Mouse (Mus musculus) liver, embryonic 12.5 days (tissue): ENCODE measurements at regions not wholly inside any gene's neighbourhood (a gene's known extent, or its start where the extent isn't known, plus 50 kb on each side); places are given as distances from the start of the nearest gene placed in this dataset.

Experiments
- ATAC-seq: fragments of 200-750 bp; cut with Nextera tagmentation; 2 replicates; pipeline ENCODE4 v1.8.0; 2017; ENCODE audit warnings: moderate number of reproducible peaks, mild to moderate bottlenecking, moderate library complexity
- H3K27ac ChIP-seq: fragments of 300-500 bp; sonication (generic); 2 replicates; pipeline ENCODE4 v1.5.1; 2016; ENCODE audit warnings: mild to moderate bottlenecking
- H3K27me3 ChIP-seq: fragments of 300-500 bp; sonication (generic); replicated peaks from 2 replicates; pipeline ENCODE4 v1.6.1; 2016; ENCODE audit warnings: mild to moderate bottlenecking, moderate library complexity
- H3K36me3 ChIP-seq: fragments of 300-500 bp; sonication (generic); 2 replicates; pipeline ENCODE4 v1.6.1; 2016; ENCODE audit warnings: mild to moderate bottlenecking, moderate library complexity
- H3K4me1 ChIP-seq: fragments of 300-500 bp; sonication (generic); 2 replicates; pipeline ENCODE4 v1.6.1; 2016
- H3K4me2 ChIP-seq: fragments of 300-500 bp; sonication (generic); 2 replicates; pipeline ENCODE4 v1.6.1; 2016; ENCODE audit warnings: mild to moderate bottlenecking, moderate library complexity
- H3K4me3 ChIP-seq: fragments of 300-500 bp; sonication (generic); 2 replicates; pipeline ENCODE4 v1.5.1; 2016; ENCODE audit warnings: mild to moderate bottlenecking, moderate library complexity
- H3K9ac ChIP-seq: fragments of 300-500 bp; sonication (generic); 2 replicates; pipeline ENCODE4 v1.6.1; 2016; ENCODE audit warnings: mild to moderate bottlenecking, moderate library complexity
- H3K9me3 ChIP-seq: fragments of 300-500 bp; sonication (generic); replicated peaks from 2 replicates; pipeline ENCODE4 v1.6.1; 2016; ENCODE audit warnings: mild to moderate bottlenecking, moderate library complexity
- WGBS: fragments of 180-500 bp; shearing (Covaris S2); methylation state at CpG from one replicate; pipeline ENCODE4 v1.1.7; 2016; ENCODE audit not compliant: insufficient replicate concordance; 5-methylcytosine and 5-hydroxymethylcytosine counted together

DNA sequence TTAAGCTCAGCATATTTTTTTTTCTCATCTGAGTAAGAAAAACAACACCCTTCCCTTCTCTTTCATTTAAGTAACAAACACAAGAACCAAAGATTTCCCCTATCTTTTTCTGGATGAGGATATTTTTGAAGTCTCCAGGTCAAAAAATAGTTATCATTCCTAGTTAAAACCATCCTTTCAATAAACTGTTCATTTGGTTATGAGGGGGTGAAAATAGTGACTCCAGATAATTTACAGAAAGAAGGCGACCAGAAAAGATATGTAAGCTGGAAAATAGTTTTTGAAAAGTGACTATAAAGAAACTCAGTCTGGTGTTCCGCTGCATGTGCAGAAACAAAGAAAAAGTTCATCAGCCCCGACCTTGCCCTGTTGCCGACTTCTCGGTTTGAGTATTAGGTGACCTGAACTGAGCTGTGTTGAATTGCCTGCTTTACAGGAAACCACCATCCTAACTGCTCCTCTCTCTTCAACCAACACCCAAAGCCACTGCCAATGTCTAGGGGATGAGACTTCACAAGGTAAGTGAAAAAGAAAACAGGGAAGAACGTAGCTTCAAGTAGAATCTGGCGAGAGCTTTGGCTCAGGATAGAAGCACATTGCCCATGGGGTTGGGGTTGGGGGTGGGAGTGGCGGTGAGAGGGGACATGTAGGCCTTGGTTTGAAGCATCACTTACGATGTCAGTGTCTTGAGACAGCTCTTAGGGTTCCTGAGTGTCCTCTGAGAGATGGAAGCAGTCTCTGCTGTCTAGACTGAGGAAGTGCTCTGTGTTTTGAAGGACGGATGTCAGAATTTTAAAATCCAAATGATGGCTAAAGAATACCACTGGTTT is 104.6 kb downstream of the Ube2e3 start:
- H3K36me3 ChIP-seq: no peaks in the 10 kb centered on the region
- ATAC-seq: no peak
- no peak overlapping the region for H3K9ac ChIP-seq
- no peak overlapping the region for H3K27ac ChIP-seq
- H3K4me1 ChIP-seq: no peaks in the 10 kb centered on the region
- no peaks in the 10 kb centered on the region for H3K27me3 ChIP-seq
- WGBS: 75% methylated on average over 10 of the region's 10 CpGs
- H3K4me3 ChIP-seq: no peak overlapping the region
- H3K4me2 ChIP-seq: no peak overlapping the region
- no peaks in the 10 kb centered on the region for H3K9me3 ChIP-seq

DNA sequence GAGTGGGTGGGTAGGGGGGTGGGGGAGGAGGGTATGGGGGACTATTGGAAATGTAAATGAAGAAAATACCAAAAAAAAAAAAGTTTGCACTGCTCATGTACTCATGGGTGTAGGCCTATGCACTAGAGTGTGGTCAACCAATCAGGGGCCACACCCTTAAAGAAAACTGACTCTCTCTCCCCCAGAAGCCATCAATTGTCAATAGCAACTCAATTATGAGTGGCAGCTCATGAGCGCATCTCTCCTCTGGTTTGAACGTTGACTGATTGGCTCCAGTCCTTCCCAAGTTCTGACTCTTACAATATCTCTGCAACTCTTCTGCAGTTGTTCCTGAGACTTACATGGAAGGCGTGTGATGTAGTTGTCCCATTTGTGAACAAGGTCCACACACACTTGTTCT is 105.9 kb downstream of the Ube2e3 start:
- 84% methylated on average over 3 of the region's 3 CpGs for WGBS

DNA sequence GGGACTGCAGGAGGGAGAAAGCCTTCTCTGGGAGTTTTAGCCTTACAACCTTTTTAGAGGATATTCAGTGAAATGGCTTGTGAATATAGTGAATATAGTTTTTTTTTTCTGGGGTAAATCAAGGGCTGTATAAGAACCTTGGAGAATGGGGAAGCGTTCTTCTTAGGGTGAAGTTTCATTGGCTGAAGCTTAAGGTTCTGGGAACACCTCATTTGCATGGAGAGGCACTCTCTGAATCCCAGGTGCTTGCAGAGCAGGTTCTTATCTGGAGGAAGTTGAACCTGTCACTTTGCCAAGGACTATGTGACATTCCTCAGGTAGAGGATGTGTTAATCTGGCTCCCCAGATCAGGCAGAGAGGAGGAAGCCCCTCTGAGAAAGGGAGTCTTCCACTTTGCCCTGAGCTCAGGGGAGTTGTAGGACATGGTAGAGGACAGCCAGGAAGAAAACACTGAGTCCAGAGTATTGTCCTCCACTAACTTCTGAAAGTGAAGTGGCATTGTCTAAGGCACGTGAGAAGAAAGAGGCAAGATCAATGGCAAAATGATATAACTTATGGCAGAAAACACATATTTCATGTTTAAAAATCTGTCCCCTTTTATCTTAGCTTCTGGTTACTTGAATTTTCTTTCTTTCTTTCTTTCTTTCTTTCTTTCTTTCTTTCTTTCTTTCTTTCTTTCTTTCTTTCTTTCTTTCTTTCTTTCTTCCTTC is 106.9 kb downstream of the Ube2e3 start:
- Histone ChIP-seq H3K4me1 (no peaks in the 10 kb centered on the region), H3K4me2 (no peak overlapping the region), H3K9me3 (no peaks in the 10 kb centered on the region), H3K27ac (no peak overlapping the region), H3K4me3 (no peak overlapping the region), H3K27me3 (no peaks in the 10 kb centered on the region), H3K36me3 (no peaks in the 10 kb centered on the region), H3K9ac (no peak overlapping the region)
- ATAC-seq: no peak
- WGBS: 59% methylated on average over 2 of the region's 2 CpGs

More for the DNA sequence above, 105.9 kb downstream of the Ube2e3 start:
- Histone ChIP-seq H3K4me2 (no peak overlapping the region), H3K36me3 (no peaks in the 10 kb centered on the region), H3K27me3 (no peaks in the 10 kb centered on the region), H3K4me3 (no peak overlapping the region), H3K4me1 (no peaks in the 10 kb centered on the region), H3K9me3 (no peaks in the 10 kb centered on the region), H3K9ac (no peak overlapping the region), H3K27ac (no peak overlapping the region)
- no peak for ATAC-seq

DNA sequence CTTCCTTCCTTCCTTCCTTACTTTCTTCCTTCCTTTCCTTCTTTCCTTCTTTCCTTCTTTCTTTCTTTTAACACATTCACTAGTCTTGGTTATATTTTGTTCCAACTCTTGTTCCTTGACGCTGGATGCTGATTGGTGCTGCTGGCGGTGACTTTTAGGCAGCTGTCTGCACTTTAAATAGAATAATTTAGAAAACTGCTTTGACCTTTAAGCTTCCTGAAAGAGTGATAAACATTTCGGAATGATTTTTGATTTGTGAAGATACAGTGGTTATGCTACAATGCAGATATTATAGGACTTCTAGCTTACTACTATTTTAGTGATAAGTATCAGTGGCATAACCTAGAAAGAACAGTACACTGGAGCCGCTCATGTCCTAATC is 107.5 kb downstream of the Ube2e3 start:
- H3K4me2 ChIP-seq: no peak overlapping the region
- no peak for ATAC-seq
- 76% methylated on average over 4 of the region's 4 CpGs for WGBS
- no peak overlapping the region for H3K9ac ChIP-seq
- no peak overlapping the region for H3K27ac ChIP-seq
- H3K9me3 ChIP-seq: no peaks in the 10 kb centered on the region
- no peak overlapping the region for H3K4me3 ChIP-seq
- no peaks in the 10 kb centered on the region for H3K36me3 ChIP-seq
- no peaks in the 10 kb centered on the region for H3K27me3 ChIP-seq
- no peaks in the 10 kb centered on the region for H3K4me1 ChIP-seq

DNA sequence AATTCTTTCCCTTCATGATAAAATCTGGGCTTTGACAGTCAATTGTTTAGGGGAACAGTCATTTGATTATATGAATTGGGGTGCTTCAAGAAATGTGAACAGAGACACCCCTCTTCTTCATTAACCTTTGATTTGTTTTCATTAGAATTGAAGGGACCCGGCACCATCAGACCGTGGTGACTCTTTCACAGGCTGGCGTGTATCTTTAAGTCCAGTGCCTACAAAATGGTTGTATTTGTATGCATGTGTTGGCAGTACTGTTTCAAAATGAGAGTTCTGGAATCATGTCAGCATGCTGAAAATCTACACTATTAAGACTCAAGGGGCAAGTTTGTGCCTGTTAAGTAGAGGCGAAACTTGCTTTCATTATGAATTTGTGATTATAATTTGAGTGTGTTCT is 108.2 kb downstream of the Ube2e3 start:
- Histone ChIP-seq H3K36me3 (no peaks in the 10 kb centered on the region), H3K9ac (no peak overlapping the region), H3K27ac (no peak overlapping the region), H3K27me3 (no peaks in the 10 kb centered on the region), H3K4me2 (no peak overlapping the region), H3K9me3 (no peaks in the 10 kb centered on the region), H3K4me3 (no peak overlapping the region), H3K4me1 (peaks cover 5% of the 10 kb centered on the region)
- no peak for ATAC-seq
- 83% methylated on average over 4 of the region's 4 CpGs for WGBS

DNA sequence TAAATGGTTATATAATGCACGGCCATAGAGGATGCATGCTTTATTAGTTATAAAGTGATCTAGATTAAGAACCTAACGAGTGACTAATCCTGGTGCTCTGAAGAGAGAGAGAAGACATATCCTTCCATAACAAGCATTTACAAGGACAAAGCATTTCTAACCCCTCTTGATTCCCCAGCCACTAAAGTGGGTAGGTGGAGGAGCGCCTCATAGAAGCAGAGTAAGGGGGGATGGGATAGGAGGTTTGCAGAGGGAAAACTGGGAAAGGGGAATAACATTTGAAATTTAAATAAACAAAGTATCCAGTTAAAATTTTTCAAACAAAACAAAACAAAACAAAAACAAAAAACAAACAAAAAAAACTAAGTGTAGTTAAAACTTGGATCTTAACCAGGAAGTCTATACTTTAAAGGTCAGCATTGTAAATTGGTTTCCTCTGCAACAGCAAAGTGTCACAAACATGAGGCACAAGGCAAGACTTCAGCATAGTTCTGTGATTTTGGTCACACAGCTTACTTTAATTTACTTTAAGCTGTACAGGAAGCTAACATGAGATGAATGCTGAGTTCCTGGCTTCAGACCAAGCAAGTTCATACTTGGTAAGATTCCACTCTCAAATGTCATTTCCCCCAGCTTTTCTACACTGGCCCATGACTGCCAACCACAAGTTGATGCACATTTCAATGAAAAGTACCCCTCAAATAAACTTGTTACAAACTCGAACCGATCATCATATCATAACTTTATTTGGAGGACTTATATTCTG is 109.9 kb downstream of the Ube2e3 start:
- no peaks in the 10 kb centered on the region for H3K9me3 ChIP-seq
- H3K4me1 ChIP-seq: peaks cover 12% of the 10 kb centered on the region
- no peak overlapping the region for H3K27ac ChIP-seq
- H3K4me2 ChIP-seq: no peak overlapping the region
- no peaks in the 10 kb centered on the region for H3K27me3 ChIP-seq
- no peak for ATAC-seq
- 65% methylated on average over 5 of the region's 5 CpGs for WGBS
- no peak overlapping the region for H3K4me3 ChIP-seq
- H3K9ac ChIP-seq: no peak overlapping the region
- H3K36me3 ChIP-seq: no peaks in the 10 kb centered on the region

DNA sequence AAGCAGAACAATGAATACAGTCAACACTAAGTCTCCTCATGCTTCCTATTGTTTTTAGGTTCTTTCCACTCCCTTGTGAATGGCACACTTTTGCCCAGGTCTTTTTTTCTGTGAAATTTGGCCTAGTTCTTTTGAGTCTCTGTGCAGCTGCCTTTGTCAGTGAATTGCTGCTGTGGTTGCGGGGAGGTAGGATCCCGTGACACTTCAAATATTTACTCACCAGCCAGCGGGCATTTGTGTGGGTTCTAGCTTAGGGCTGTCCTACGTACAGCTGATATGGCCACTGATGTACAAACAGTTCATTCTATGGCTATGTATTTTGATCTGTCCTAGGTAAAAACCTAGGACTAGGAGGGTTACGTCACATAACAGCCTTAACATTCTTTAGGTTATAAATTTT is 112.1 kb downstream of the Ube2e3 start:
- Histone ChIP-seq H3K4me1 (peaks cover 25% of the 10 kb centered on the region), H3K4me3 (no peak overlapping the region), H3K4me2 (no peak overlapping the region), H3K36me3 (no peaks in the 10 kb centered on the region), H3K9ac (no peak overlapping the region), H3K27ac (no peak overlapping the region), H3K9me3 (no peaks in the 10 kb centered on the region), H3K27me3 (no peaks in the 10 kb centered on the region)
- WGBS: 74% methylated on average over 5 of the region's 5 CpGs
- ATAC-seq: no peak

DNA sequence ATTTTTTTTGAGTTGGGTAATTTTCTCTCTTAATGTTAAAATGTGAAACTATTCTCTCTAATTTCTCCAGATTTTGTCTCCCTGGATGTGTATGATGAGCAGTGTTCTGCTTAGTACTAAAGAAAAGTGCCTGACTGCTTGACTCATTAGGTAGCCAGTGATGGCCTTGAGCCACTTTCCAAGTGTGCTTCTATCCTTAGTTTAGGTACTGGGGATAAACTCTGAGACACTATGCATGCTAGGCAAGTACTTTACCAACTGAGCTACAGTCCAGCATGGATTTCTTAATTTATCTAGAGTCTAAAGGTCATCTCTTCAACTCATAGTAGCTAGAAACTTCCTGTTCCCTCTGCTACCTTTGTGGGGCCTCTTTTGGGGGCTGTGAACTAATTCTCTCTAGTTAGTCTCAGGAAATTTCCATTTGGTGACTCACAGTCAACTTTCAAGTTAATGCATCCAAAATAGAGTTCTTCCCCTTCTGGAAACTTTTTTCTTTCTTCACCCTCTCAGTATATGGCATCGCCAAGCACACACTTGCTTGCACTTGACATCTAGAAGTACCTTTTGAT is 112.8 kb downstream of the Ube2e3 start:
- H3K4me1 ChIP-seq: peaks cover 25% of the 10 kb centered on the region
- no peak overlapping the region for H3K27ac ChIP-seq
- no peak for ATAC-seq
- 65% methylated on average over 1 of the region's 1 CpGs for WGBS
- H3K4me2 ChIP-seq: no peak overlapping the region
- H3K4me3 ChIP-seq: no peak overlapping the region
- H3K27me3 ChIP-seq: no peaks in the 10 kb centered on the region
- no peaks in the 10 kb centered on the region for H3K36me3 ChIP-seq
- no peaks in the 10 kb centered on the region for H3K9me3 ChIP-seq
- no peak overlapping the region for H3K9ac ChIP-seq

DNA sequence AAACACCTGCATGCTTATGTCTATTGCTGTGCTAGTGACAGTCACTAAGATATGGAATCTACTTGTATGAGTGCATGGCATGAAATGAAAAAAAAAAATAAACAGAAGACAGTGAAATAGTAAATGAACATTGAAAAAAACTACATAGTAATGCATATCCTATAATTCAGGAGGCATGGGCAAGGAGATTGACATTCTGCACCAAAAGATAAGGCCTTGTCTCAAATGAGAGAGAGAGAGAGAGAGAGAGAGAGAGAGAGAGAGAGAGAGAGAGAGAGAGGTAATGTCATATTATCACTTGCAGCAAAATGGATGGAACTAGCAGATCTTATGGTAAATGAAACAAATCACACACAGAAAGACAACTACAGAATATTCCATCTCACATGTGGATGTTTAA is 115.4 kb downstream of the Ube2e3 start:
- Histone ChIP-seq H3K27me3 (no peaks in the 10 kb centered on the region), H3K9ac (no peak overlapping the region), H3K4me2 (no peak overlapping the region), H3K36me3 (no peaks in the 10 kb centered on the region), H3K27ac (no peak overlapping the region), H3K9me3 (no peaks in the 10 kb centered on the region), H3K4me1 (peaks cover 25% of the 10 kb centered on the region), H3K4me3 (no peak overlapping the region)
- ATAC-seq: peak; percentile 67; the same call in 1 of the 2 replicates

DNA sequence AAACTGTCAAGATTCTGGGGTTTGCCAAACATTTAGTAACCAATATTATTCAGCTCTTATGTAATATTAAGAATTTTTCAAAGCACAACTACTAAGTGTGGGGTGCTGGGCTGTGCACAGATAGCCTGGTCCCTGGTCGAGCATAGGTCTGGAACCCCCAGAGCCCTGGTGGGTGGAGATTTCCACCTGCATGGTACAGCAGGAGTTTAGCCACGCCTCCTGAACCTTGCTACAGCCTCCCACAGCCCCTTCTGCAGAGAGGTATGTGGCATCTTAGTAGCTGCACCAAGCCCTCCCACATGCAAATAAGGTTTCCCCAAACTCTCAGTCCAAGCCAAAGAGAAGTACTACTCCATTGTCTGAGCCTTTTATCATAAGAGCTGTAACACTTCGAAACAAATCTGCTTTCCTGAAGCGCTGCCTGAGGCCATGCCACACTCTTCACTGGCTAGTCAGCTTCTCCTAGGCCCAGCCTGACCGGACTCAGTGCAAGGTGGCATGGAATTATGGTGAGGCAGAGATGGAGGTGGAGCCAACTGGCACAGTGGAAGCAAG is 116.1 kb downstream of the Ube2e3 start:
- Histone ChIP-seq H3K4me1 (peaks cover 25% of the 10 kb centered on the region), H3K4me3 (no peak overlapping the region), H3K36me3 (no peaks in the 10 kb centered on the region), H3K4me2 (no peak overlapping the region), H3K27ac (no peak overlapping the region), H3K9me3 (no peaks in the 10 kb centered on the region), H3K9ac (no peak overlapping the region), H3K27me3 (no peaks in the 10 kb centered on the region)
- peak; percentile 67; the same call in 1 of the 2 replicates for ATAC-seq
- 61% methylated on average over 5 of the region's 5 CpGs for WGBS

DNA sequence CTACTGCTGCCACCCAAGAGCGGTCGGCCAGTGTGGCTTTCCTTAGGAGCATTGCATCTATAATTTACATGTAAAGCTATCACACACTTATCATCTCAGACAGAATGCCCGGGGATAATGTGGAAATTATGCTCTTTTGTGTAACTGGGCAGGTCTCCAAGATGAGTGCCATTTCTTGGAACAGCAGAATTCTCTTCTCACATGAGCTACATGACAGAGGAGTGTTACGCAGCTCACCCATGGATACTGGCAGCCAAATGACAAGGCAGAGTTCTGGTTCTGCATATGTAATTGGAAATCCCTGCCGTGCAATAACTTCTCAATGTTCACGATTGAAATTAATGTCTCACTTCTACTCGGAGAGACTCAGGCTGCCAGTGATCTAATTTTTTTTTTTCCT is 119.1 kb downstream of the Ube2e3 start:
- Histone ChIP-seq H3K36me3 (no peaks in the 10 kb centered on the region), H3K9ac (no peak overlapping the region), H3K27ac (no peak overlapping the region), H3K4me1 (peaks cover 17% of the 10 kb centered on the region), H3K4me3 (no peak overlapping the region), H3K27me3 (no peaks in the 10 kb centered on the region), H3K9me3 (no peaks in the 10 kb centered on the region), H3K4me2 (no peak overlapping the region)
- ATAC-seq: no peak
- 73% methylated on average over 7 of the region's 7 CpGs for WGBS

DNA sequence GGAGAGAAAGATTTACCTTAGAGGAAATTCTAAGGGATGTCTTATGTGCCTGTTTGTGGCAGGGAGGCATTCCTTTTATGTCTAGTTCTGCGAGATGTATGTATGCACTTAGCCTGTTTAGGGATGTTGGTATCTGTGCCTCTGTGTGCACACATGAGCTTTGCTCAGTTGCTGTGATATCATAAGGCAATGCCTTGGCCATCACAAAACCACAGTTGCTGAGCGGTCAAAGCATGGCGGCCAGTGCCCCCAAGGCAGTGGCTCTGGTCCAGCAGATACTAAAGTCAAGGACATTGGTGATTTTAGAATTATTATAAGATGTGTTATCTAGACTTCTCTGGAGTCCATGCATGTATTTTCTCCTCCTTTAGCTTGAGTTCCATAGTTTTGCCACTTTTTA is 119.5 kb downstream of the Ube2e3 start:
- no peaks in the 10 kb centered on the region for H3K27me3 ChIP-seq
- no peak for ATAC-seq
- H3K36me3 ChIP-seq: no peaks in the 10 kb centered on the region
- 85% methylated on average over 3 of the region's 3 CpGs for WGBS
- H3K4me1 ChIP-seq: peaks cover 17% of the 10 kb centered on the region
- H3K4me3 ChIP-seq: no peak overlapping the region
- no peaks in the 10 kb centered on the region for H3K9me3 ChIP-seq
- H3K9ac ChIP-seq: no peak overlapping the region
- H3K27ac ChIP-seq: no peak overlapping the region
- H3K4me2 ChIP-seq: no peak overlapping the region
